In genomic region chr17:6828531-6829150, GRCm38 (mm10) we compare ENCODE assay signal across 8 mouse cellular contexts. TPM values are rescaled to one million over a fixed set of nuclear protein-coding genes. Genes with fewer than 3 reads are reported as not detected.
DNase-seq lines count a peak whose midpoint lies in the region; ATAC-seq and TF ChIP-seq lines count a peak whose summit lies in the region.

No protein-coding gene starts in this region.

- intact Hi-C loops in heart, adult 2 months (cut with DNase I) = no loop called here
- intact Hi-C loops in heart, postnatal 14 days (cut with DNase I) = loop anchor here (2.0 kb wide), 1 partner anchor 50 kb away; no protein-coding TSS in a partner anchor

- peak overlapping the region; percentile 84 for H3K27ac ChIP-seq in heart, adult 2 months
- H3K27ac ChIP-seq in hindbrain, embryonic 14.5 days = peak overlapping the region; percentile 99

- no peaks in the 10 kb centered on the region for H3K36me3 ChIP-seq in heart, adult 2 months (ENCODE audit: control insufficient read depth, insufficient read depth, low read length)
- no peaks in the 10 kb centered on the region for H3K36me3 ChIP-seq in hindbrain, embryonic 14.5 days (replicated peaks; ENCODE audit: control insufficient read depth, insufficient read depth)

- no peaks in the 10 kb centered on the region for H3K9me3 ChIP-seq in hindbrain, embryonic 14.5 days (ENCODE audit: control insufficient read depth, low read length)

- H3K4me2 ChIP-seq in hindbrain, embryonic 14.5 days (replicated peaks) = peak overlapping the region; percentile 74

- no peak for TF ChIP-seq POLR2A in heart, adult 2 months (IDR thresholded peaks at IDR 0.05; ENCODE audit: insufficient read depth, low read depth, low read length)

- H3K9ac ChIP-seq in heart, adult 2 months (ENCODE audit: low read depth, low read length) = peak overlapping the region; percentile 60
- H3K9ac ChIP-seq in hindbrain, embryonic 14.5 days = peak overlapping the region; percentile 72

- TF ChIP-seq EP300 in heart, adult 2 months (IDR thresholded peaks at IDR 0.05; ENCODE audit: insufficient read depth, low read depth, low read length) = no peak

- TF ChIP-seq CTCF in heart, adult 2 months (IDR thresholded peaks at IDR 0.05) = no peak

- no peaks in the 10 kb centered on the region; the same call in 1 of the 2 replicates for H3K79me2 ChIP-seq in heart, adult 2 months (replicated peaks; ENCODE audit: control insufficient read depth, insufficient read depth, low read length)

- peak overlapping the region; percentile 61 for H3K4me3 ChIP-seq in heart, adult 2 months
- H3K4me3 ChIP-seq in hindbrain, embryonic 14.5 days (replicated peaks; ENCODE audit: low read length) = peak overlapping the region; percentile 56

- DNase-seq in heart, adult 2 months = no peak
- DNase-seq in heart, postnatal 14 days = no peak
- DNase-seq in MEL-GATA-1-ER (ENCODE audit: extremely low read depth, low read depth) = peak; percentile 28
- DNase-seq in hindbrain, embryonic 14.5 days (ENCODE audit: low spot score) = no peak
- peak; percentile 66 for DNase-seq in lung, postnatal 36 days
- DNase-seq in thymus, postnatal 36 days = peak; percentile 33 to 35
- DNase-seq in urinary bladder, adult 18-20 months (ENCODE audit: low spot score in 2 of 2) = no peak
- no peak for DNase-seq in urinary bladder, postnatal 4 days (ENCODE audit: low spot score in 2 of 2)

- H3K27me3 ChIP-seq in heart, adult 2 months (ENCODE audit: control insufficient read depth, insufficient read depth, low read length) = no peaks in the 10 kb centered on the region
- no peaks in the 10 kb centered on the region for H3K27me3 ChIP-seq in hindbrain, embryonic 14.5 days (ENCODE audit: control insufficient read depth, insufficient read depth, low read length)

- 71% methylated on average over 7 of the region's 7 CpGs for WGBS in heart, adult 2 months
- WGBS in hindbrain, embryonic 14.5 days = 76% methylated on average over 7 of the region's 7 CpGs

- no peak for ATAC-seq in hindbrain, embryonic 14.5 days (ENCODE audit: low FRiP score)

- peaks cover 3% of the 10 kb centered on the region for H3K4me1 ChIP-seq in heart, adult 2 months (ENCODE audit: control insufficient read depth, insufficient read depth, low read length)
- H3K4me1 ChIP-seq in hindbrain, embryonic 14.5 days (replicated peaks; ENCODE audit: control insufficient read depth, insufficient read depth, low read length) = peaks cover 14% of the 10 kb centered on the region

RNA-seq across cellular contexts. Expression of gene Ezr, which starts 46.1 kb away (rescaled TPM):
- total RNA-seq in heart, adult 2 months (2021) = 10 to 100 TPM; 33.4 to 35.7 TPM
- 24.2 TPM in 2 replicates for polyA plus RNA-seq in heart, adult 2 months (2012; rRNA removed)
- total RNA-seq in heart, postnatal 14 days (2021) = 10 to 100 TPM; 48.8 to 56.9 TPM
- 60.1 and 67.4 TPM in 2 replicates for polyA plus RNA-seq in hindbrain, embryonic 14.5 days (2014; fragmentation: Nextera tagmentation; extraction: Ambion mirVana)

Comparison
In these comparisons a context has a peak if more than half of its experiments do, and no peak if none do; other contexts are left out.
1. DNase-seq: peak in MEL-GATA-1-ER (single experiment), lung, postnatal 36 days (single experiment) and thymus, postnatal 36 days (2 of 2); none in heart, adult 2 months (0 of 2), heart, postnatal 14 days (0 of 2), hindbrain, embryonic 14.5 days (single experiment), urinary bladder, adult 18-20 months (0 of 2) and urinary bladder, postnatal 4 days (0 of 2).